Mouse (Mus musculus) spleen, postnatal 14 days (tissue): ENCODE measurements around the gene Tanc2.

ENCODE experiments used
- DNase-seq, 2 experiments: peaks; one replicate each; pipeline ENCODE4 v3.0.0; 2021 to 2022; ENCODE audit warnings: low spot score in 2 of 2

Tanc2 gene

DNA sequence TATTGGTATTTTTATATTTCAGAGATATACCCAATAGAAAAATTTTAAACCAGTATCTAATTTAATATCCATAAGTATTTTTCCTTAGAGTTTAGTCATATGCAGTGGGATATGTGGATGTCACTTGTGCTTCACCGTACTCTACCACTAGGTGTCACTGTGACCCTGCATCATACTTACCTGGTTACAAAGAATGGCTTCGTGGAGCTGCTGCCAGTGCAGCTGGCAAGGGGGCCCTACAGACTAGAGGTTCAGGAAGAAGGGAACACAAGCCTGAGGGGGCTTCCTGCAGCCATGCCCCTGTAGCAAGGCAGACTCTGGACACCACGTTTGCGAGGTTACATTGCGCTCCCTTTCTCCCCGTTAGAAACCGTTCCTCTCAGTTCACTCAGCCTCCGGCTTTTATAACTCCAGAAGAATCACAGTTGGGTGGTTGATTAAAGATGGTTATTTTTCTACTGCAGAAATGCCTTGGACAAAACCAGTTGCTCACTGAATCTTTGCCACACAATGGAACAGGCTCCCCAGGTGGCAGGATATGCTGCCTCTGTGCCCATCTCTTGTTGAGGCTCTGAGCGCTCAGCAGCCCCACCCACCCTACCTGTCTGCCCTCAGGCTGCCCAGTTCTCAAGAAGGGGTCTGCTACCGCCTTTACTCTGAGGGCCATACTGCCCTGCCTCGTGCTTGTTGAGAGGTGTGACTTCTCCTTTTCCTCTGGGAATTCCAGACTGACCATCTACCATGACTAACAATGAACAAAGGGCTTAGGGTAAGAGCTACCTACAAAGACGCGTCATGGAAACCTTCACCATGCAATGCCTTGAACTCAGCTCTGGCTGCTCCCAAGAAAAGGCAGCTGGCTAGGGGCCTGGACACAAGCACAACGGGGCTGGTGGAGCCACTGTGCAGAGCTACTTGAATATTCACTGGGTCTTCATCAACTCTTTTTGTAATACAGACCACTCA, 337.6 kb downstream of the Tanc2 start:
- DNase-seq, result peak in 1 of 2 experiments; percentile 60

DNA sequence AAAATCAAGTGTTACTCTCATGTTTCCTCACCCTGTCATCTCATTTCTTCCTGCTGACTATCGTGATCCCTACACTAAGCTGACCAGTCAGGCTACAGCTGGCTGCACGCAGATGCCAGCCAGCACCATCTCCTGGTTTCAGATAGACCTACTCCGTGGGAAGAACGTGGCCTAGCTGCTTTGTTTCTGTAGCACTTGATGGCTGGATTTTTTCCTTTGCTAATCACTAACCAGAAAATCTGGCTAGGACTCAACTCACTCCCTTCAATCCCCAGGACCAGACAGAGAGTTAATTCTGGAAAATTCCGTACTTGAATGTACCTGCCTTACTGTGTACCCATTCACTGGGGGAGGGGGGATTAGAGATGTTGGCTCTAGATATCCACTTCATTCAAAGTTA, 338.4 kb downstream of the Tanc2 start:
- DNase-seq, result no peak

DNA sequence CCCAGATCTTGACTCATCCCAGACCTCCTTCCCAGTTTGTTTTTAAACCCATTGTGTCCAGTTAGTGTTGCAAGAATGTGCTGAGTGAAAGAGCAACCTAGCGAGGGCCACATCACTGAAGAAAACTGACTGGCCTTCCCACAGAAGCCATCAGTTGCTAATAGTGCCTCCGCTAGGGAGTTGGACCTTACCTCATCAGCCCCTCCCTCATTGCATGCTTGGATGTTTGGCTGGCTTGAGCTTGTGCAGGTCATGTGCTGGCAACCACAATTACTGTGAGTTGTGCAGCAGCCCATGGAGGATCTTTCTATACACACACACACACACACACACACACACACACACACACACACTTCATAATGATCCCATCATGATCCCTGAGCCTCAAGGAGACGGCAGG, 341.6 kb downstream of the Tanc2 start:
- DNase-seq, result no peak

DNA sequence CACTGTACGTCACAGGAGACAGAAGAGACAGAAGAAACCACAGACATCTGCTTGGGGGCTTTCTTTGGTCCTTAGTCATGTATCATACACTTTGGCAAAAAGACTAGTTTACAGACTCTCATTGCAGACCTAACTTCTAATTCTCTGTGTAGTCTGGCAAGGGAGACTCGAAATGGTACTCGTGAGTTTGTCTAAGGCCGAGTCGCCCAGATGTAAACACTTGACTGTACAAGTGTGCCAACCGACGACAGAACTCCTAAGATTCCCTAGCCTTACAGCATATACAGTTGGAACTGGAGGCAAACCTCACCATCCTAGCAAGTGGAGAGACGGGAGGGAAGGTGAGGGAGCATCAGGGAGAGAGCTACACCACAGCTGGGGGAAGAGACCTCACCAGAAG, 344.0 kb downstream of the Tanc2 start:
- DNase-seq, result no peak

DNA sequence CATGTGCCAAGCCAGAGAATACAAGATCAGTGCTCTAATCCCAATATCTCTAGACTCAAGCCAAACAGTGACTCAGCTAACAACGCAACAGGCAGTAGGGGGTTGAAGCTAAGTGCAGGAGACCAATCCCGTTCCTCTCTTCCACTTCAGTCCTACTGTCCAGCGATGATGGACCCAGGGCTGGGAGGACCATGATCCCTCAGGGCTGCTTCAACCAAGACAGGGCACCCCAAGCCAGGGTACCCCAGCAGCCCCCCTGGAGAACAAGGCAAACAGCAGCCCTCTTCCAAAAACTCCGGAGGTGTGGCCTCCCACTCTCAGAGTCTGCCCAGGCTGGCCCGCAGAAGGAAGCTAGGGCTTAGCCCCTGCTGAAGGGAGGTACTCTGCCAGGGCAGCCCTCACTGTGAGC, 344.5 kb downstream of the Tanc2 start:
- no peak for DNase-seq

DNA sequence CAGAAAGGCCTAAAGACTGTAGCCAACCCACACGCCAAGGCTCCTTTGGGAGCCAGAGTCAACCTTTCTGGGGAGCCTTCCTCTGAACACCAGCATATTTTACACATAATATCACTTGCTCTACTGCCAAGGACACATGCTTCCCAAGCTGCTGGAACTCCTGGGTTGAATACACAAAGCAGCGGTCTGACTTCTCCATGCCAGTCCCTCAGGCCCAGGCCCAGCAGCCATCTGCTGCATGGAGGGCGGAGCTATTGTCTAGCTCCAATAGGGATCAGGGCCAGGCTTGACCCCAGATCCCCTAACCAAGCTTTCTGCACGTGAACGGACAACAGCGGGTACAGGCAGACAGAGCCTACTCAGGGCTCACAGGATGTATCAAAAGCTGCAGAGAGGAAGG, 345.0 kb downstream of the Tanc2 start:
- no peak for DNase-seq

DNA sequence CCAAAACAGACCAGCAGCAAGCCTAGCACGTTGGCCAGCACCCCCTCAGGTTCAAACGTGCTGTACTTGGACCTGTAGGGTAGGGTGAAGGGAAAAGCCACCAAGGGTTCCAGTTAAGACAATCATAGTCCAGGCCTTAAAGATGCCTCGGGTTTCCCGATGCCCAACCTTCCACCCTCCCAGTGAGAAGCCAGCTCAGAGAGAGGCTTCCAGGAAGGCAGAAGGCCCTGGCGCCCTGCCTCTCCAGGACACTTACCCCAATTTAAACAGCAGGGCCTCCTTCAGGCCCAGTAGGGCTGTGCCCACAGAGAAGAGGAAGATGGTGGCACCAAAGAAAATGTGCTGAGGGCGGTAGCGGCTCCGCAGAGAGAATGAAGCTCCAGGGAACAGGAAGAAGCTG, 345.7 kb downstream of the Tanc2 start:
- no peak for DNase-seq

DNA sequence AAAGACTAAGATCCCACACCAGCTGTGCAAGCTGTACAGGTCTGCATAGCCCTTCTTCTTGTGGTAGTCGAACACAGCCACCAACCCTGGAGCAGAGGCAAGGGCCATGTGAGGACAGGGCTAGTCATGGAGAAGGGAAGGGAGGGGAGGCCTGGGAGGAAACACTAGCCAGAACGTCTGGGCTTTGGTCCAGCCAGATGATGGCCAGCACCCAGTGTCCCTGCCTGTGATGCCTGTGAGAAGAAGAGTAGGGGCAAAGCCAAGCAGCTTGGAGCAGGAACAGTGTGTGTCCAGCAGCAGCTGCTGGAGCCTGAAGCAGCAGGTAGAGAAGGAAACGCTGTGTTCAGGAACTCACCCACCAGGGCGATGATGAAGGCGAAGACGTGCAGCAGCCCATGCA, 346.4 kb downstream of the Tanc2 start:
- no peak for DNase-seq

DNA sequence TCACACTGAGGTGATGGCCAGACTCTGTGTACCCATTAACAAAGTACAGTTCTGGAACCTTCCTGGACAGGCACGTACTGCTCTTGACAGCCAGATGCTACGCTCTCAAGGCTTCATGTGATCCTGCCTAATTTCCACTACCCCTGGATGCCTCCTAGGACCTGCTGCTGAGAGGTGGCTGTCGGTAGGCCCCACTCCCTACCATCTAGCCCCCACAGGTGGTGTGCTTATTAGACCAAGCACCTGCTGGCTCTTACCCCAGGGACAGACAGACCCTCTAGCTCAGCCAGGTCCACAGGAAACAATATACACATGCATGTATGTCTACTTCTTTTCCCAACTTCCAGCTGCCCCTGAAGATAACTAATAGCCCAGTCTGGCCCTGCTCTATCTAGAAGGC, 347.2 kb downstream of the Tanc2 start:
- DNase-seq, result no peak

DNA sequence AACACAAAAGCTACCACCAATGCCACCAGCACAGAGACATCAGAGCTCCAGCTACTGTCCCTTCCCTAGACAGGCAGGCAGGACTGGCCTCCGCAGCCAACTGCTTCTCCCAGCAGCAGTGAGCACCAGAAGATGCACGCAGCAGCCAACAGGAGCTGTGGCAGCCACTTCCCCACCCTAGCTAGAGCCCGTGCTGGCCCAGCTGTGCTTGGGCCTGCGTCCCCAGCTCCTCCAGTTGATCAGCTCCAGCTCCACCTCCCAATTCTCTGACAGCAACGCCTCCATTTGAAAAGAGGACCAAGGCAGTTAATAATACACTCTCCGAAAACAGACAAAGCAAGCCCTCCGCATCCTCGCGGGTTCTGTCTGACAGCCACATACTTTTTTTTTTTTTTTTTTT, 349.0 kb downstream of the Tanc2 start:
- no peak for DNase-seq

DNA sequence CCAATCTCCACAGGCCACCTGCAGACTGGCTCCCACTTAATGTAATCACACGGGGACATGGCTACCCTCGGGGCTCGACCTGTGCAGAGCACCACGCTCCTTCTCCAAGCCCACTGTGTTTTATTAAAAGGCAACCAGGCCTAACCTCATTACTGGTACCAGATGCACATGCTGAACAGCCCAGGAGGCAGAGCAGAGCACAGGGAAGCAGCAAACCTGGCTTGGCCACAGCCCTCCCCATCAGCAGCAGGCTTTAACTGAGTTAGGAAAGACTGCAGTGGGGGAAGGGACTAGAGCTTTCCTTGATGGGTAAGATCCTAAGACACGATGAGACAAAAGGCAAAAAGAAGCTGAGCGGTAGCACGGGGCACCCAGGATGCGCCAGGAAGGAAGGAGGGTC, 352.2 kb downstream of the Tanc2 start:
- no peak for DNase-seq

DNA sequence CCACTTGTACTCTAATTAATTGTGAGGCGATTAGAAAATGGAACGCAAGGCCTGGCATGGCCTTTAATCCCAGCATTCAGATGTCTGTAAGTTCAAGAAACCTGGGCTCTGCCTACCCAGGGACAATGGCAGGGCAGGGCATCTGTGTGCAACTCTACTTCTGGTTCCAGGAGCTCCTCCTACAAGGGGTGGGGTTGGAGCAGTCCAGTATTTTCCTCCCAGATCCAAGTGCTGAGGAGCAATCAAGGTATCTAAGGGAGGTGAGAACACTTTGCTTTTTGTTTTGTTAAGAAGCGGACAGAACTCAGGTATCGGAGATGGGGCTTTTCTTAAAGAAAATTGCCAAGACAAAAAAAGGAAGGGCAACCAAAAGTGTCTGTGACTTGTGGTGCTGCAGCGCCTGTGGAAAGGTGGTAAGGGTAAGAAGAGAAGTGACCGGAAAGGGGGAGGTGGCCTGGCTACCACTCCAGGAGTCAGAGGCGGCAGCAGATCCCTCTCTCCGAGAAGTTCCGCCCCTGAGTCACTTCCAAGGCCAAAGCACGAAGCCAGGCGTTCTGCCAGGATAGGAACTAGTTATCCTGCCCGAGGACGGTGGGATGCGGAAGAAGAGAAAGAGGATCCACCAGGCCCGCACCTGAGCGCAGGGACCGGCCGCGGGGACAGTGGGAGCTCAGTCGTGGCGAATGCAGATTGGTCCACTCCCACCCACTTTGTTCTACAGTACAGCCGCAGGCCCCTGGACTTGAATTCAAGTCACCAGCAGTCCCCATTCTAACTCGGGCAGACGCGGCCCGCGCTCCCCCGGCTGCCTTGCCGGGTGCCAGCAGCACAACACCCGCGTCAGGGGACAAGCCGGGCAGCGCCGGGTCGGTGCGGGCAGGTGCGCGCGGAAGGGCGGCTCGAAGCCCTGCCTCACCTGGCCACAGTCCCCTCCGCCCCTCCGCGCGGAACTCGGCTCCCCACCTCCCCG, 353.6 kb downstream of the Tanc2 start:
- DNase-seq, result no peak

DNA sequence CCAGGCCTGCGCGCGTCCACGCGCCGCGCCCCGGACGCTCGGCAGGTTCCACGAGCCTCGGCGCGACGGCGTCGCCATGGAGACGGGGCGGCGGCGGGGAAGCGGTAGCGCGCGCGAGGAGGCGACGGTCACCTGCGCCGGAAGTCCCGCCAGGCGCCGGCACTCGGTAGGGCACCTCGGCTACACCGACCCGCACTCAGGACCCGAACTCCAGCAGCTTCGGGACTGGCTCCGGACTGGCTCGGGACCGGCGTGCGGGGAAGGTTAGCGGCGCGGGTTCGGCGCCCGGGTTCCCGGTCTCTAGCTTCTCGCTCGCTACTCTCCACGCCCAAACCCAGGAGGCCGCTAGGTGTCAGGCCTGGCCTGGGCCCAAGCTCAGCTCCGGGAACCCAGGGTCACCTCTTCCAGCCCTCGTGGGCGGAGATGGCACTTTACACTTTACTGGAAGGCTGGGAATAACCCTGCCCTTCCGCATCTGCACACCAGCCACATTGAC, 354.4 kb downstream of the Tanc2 start:
- peak in 1 of 2 experiments; percentile 19 for DNase-seq

DNA sequence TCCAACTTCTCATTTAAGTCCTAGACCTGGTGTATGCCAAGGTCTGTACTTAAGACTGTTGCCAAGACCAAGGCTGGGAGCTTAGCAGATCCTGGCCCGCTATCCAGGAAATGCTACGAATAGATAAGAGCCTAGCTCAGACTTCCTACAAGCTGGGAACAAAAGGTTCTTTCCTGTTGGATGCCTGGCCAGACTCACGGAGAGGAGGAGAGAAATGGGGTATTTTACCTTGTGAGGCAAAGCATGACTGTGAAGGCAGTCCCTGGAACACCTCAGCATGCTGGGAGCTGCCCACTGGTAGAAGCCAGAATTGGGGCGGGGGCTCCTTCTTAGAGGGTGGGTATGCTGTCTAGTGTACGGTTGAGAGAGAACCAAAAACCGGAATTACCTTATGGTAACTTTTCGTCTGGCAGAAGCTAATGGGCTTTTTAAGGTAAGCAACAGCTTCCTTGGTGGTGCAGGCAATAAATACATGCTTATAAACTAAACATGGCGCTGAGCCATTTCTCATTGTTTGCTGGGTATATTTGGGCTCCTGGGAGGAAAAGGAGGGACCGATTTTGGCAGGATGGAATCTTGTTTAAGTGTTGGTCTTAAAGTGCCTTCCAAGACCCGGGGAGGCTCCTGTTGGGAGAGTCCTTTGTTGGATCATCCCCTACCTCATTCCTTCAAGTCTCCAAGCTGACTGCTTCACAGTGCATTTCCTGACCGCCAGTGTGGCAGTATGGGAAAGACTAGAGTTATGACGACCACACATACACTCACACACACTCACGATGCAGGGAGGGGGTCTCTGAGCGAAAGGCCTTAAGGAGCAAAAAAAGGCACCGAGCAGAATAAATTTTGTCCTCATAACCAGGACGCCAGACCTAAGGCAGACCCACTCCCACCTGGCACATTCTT, 355.2 kb downstream of the Tanc2 start:
- no peak for DNase-seq

DNA sequence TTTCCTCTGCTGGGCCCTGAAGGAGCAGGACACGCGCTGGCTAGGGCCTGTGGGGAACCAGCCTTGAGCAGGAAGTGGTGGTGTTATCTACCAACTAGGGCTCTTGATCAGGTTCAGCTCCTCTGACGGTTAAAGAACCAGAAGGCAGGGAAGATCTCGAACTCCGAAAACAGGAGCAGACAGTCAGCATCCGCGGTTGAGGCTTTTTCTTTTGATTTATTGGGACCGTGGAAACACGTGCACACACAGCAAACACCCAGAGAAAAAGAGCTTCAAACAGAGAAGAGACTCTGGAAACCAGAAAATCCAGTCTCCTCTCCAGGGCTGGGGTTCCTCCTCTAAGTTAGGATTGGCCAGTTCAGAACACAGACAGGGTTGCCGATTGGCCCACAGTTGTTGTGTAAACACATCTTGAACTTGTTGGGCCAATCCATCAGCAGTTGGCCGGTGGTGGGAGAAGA, 356.9 kb downstream of the Tanc2 start:
- no peak for DNase-seq

DNA sequence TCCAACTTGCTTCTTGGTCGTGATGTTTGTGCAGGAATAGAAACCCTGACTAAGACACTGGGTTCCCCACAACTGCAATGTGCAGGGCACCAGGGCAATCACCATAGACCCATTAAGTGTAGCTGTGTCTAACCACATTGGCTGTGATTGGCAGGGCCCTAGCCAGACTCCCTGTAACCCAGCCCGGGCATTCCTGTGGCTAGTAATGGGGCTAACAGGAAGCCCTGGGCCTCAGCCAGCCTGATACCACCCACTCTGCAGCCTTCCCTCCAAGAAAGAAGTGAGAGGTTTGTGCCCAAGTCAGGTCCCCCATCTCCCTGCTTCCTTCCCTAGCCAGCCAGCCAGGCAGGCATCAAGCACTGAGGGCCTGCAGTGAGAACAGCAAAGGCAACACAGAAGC, 358.5 kb downstream of the Tanc2 start:
- DNase-seq, result no peak

DNA sequence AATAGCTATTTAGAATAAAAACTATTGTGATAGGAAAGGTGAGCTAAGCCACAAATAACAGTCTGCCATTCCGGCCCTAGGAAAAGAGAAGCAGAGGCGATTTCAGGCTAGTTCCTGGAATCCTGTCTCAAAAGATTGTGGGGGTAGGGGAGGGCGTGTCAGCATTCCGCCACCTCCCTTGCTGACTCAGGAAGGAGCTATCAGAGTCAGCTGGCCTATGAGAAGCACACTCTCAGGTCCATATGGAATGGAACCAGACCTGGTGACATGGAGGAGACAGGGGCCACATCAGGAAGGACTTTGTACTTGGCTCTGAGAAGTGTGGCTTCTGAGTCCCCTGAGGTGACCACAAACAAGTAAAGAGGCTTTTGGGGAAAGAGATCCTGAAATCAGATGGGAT, 360.7 kb downstream of the Tanc2 start:
- DNase-seq, result no peak

DNA sequence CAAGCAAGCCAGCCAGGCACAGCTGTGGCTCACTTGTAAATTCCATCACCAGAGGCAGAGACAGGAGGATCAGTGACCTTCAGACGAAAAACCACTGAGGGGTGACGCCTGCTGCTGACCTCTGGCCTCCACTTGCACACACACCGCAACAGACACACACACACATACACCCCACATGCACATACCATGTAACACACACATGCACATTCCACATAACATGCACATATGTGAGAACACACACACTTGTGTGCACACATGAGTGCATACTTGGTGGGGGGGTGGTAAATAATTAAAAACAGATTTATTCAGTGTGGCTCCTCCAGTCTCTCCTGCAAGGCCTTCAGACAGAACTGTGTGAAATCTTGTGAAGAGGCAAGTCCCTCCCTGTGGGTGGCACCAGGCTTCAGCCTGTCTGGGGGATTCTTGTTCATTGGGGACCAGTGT, 361.8 kb downstream of the Tanc2 start:
- no peak for DNase-seq

DNA sequence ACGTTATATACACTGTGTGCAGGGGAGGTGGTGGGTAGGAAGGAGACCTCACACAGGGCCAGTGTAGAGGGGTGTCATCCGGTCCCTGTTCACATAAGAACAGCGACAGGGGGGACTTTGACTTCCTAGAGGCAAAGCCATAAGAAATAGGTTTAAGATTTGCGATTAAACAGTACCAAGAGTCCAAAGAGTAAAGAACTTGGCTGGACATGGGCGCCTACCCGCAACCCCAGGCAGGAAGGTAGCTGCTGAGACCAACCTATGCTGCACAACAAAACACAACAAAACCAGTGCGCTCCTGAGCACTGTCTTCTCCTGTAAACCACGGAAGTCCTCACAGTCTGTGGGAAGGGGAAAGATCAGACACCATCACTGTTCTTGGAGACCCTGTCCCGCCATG, 362.3 kb downstream of the Tanc2 start:
- no peak for DNase-seq

DNA sequence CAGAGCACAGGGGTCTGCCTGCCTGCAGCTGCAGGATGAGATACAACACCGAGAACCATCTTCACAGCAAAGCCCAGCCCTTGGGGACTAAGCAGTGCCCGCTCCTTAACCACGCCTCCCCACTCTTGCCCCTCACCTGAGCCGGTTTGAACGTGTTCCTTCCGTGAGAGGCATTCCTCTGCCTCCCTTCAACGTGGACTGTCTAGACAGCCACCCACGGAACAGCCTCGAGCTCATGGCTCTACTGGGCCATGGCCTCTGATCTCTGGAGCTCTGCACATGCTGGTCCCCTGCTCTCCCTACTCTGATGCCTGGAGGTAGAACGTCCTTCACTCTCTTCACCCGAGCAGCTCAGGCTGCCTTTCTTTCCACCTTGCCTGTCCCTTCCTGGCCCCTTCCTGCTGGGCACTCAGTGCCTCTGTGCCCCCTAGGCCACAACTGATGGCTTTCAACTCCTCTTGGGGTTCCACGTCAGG, 363.2 kb downstream of the Tanc2 start, which contains the start of gene Cyb561:
TSS of gene Cyb561 (minus strand) at position 426 of the 476 bp plus-strand sequence.
- DNase-seq, result no peak

DNA sequence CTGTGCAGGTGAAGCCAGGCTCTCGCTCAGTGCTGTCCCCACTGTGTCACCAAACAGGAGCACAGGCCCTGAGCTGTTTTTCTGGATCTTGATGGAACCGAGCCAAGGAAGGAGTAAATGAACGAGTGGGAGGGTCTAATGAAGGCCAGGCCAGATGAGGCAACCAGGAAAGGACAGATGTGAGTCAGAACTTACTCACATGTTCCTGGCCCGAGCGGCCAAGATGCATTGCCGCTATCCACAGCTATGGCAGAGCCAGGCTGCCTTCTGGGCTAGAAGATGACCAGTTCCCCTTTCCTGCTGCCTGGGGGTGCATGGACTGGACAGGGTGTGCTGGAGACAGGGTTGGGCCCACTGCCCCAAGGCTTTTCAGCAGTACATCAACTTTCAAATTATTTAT, 363.6 kb downstream of the Tanc2 start:
- DNase-seq, result no peak
